Mouse (Mus musculus) gastrocnemius, postnatal 14 days (tissue): ENCODE measurements around the gene Gabpb2. TPM values are rescaled to one million over a fixed set of nuclear protein-coding genes. Genes with fewer than 3 reads are reported as not detected.
"Not testable (repeated sequence)": the region's sequence is repeated elsewhere in the genome, so short reads cannot be mapped to it uniquely, and the experiment has no call there.

Experiments
- DNase-seq: peaks from one replicate; pipeline ENCODE4 v3.0.0; 2021; ENCODE audit warnings: mixed read lengths
- intact Hi-C: fragments of 180-260 bp; cut with DNase I; formaldehyde crosslinking; loops from one replicate; pipeline ENCODE4 v1.15.1; 2025; ENCODE audit warnings: low total_unique reads
- microRNA-seq, 2 experiments: library from miRNA; unstranded; fragments of <30 nt; microRNA quantifications; one replicate each; pipeline ENCODE4 v1.2.0; 2021
- total RNA-seq, 2 experiments: library from RNA; stranded (reverse); gene quantifications; 2 replicates each; pipeline ENCODE4 v1.2.3; 2021

Gabpb2 gene
- total RNA-seq, 2 experiments from 2014 or later = 7.3 to 8.1 TPM

GRCm38 (mm10) chr3:95135433-95136052 is 82.2 kb downstream of the Gabpb2 start:
- intact Hi-C loops = loop anchor here (5.0 kb wide), 1 partner anchor 37 kb away; no protein-coding TSS in a partner anchor
- no peak for DNase-seq

GRCm38 (mm10) chr3:95135023-95135422 is 82.7 kb downstream of the Gabpb2 start:
- DNase-seq = peak; percentile 59

DNA sequence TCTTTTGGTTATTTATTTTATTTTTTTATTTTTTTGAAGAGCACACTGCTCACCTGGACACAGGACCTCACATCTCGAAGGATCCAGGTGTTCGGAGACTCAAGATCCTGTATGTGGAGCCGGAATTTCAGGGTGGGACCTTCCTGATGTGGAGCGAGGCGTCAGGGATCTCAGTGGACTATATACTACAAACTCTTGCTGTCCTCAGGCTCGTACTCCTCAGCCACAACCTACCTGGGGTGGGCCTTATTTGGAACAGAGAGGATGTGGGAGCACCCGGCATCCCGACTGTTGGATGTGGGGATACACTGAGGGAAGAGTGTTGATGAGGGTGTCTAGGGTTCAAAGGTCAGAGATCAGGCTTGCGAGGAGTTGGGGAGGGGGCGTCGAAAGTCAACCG is 83.6 kb downstream of the Gabpb2 start:
- intact Hi-C loops, DNase-seq: not testable (repeated sequence)

More at GRCm38 (mm10) chr3:95135023-95135422, 82.7 kb downstream of the Gabpb2 start:
- intact Hi-C loops = loop anchor here (5.0 kb wide), 1 partner anchor 37 kb away; no protein-coding TSS in a partner anchor

GRCm38 (mm10) chr3:95133680-95134101 is 84.0 kb downstream of the Gabpb2 start, which contains the start of the genes Scnm1 and Lysmd1:
TSS of gene Scnm1 (minus strand) at chr3:95134011.
TSS of gene Lysmd1 (plus strand) at chr3:95134088.
- intact Hi-C loops = no loop called here
- DNase-seq = peak; percentile 89

DNA sequence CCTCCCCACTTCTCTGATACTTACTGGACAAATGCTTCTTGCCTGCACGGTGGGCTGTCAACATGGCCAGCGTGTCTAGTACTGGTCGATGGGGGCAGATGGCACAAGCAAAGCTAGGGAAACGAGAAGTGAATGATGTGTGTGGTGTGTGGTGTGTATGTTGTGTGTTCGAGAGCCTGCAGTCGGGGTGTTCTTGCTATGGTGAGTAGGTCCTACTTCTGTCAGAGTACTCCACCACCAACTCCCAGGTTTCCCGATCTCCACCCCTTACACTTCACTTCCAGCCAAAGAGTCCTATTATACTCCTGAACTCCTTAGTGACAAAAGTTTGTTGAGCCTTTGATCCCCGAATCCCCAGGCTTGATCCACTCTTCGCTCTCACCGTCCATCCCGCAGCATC is 84.5 kb downstream of the Gabpb2 start:
- DNase-seq = no peak
- intact Hi-C loops = no loop called here

GRCm38 (mm10) chr3:95132389-95132788 is 85.3 kb downstream of the Gabpb2 start:
- intact Hi-C loops, DNase-seq: not testable (repeated sequence)

Small RNAs within 50 kb of the gene (microRNA-seq; reads per million reads assigned to microRNA genes)
- 0 reads per million in 2 experiments for gene Mir8099-1

Other genes starting within 250 kb of the Gabpb2 start
- 10 to 100 TPM; 23.5 to 24.1 TPM for gene Pi4kb, start 243.2 kb downstream of the Gabpb2 start, total RNA-seq
- 10 to 100 TPM; 12.4 to 13.8 TPM for gene Zfp687, start 202.5 kb downstream of the Gabpb2 start, total RNA-seq
- 100 to 1,000 TPM; 155 to 162 TPM for gene Psmd4, start 175.3 kb downstream of the Gabpb2 start, total RNA-seq
- 10 to 100 TPM; 17.4 to 18.9 TPM for gene Pip5k1a, start 111.0 kb downstream of the Gabpb2 start, total RNA-seq
- gene Vps72, start 106.9 kb downstream of the Gabpb2 start, total RNA-seq = 10 to 100 TPM; 29.6 to 41.0 TPM
- 100 to 1,000 TPM; 511 to 517 TPM for gene Tmod4, start 93.4 kb downstream of the Gabpb2 start, total RNA-seq
- gene Scnm1, start 83.9 kb downstream of the Gabpb2 start, total RNA-seq = 10 to 100 TPM; 31.8 to 40.5 TPM
- gene Lysmd1, start 83.8 kb downstream of the Gabpb2 start, total RNA-seq = 1 to 10 TPM; 7.4 to 8.4 TPM
- under 1 TPM; 0.82 to 0.92 TPM for gene Tnfaip8l2, start 75.6 kb downstream of the Gabpb2 start, total RNA-seq
- gene Sema6c, start 57.5 kb downstream of the Gabpb2 start, total RNA-seq = 100 to 1,000 TPM in 1 of 2 experiments, 10 to 100 TPM in 1; 97.1 to 106 TPM
- 10 to 100 TPM; 18.8 to 24.5 TPM for gene Cdc42se1, start 10.8 kb upstream of the Gabpb2 start, total RNA-seq
- 10 to 100 TPM; 41.2 to 43.5 TPM for gene Mllt11, start 14.3 kb upstream of the Gabpb2 start, total RNA-seq
- gene Gm128, start 23.7 kb upstream of the Gabpb2 start, total RNA-seq = under 1 TPM in 1 of 2 experiments, not detected in 1; 0.16 TPM
- not detected for gene Bnipl, start 33.3 kb upstream of the Gabpb2 start, total RNA-seq
- gene Mindy1, start 63.4 kb upstream of the Gabpb2 start, total RNA-seq = 10 to 100 TPM; 19.6 to 22.5 TPM
- 10 to 100 TPM; 35.3 to 35.6 TPM for gene Prune1, start 64.2 kb upstream of the Gabpb2 start, total RNA-seq
- gene Anxa9, start 89.3 kb upstream of the Gabpb2 start, total RNA-seq = under 1 TPM; 0.18 to 0.27 TPM
- gene Cers2, start 96.9 kb upstream of the Gabpb2 start, total RNA-seq = 10 to 100 TPM; 27.8 to 33.2 TPM
- 10 to 100 TPM; 10.4 to 12.8 TPM for gene Setdb1, start 139.3 kb upstream of the Gabpb2 start, total RNA-seq
- gene 4930558C23Rik, start 184.9 kb upstream of the Gabpb2 start, total RNA-seq = not detected
- gene Arnt, start 216.5 kb upstream of the Gabpb2 start, total RNA-seq = 10 to 100 TPM; 38.8 to 39.3 TPM